In the genomic region with DNA sequence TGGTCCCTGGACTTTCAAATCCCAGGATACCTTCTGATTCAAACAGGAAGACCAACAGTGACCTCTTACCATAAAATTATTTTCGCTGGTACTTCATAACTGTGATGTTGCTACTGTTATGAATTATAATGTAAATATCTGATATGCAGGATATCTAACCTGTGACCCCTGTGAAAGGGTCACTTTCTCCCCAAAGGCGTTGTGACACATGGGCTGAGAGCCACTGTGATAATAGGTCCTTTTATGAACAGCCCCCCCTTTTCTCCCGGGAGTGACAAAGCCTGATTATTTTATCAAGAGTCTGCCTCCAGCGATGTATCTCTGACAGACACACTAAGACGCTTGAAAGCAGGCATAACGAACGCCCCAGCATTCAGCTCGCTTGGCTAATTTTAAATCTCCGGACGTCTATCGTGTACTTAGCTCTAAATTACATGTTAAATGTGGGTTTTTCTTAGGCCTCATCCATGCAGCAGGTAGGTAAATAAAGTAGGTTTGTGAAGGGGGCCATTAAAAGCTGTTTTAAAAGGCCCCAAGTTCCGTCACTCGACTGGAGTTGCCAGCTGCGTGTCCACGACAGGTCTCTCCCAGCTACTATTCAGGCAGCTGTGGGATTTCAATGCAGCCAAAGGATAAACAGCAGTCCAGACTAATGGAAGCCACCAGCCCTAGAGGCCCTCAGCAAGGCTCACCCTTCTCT, we compare ENCODE assay signal across 7 mouse cellular contexts. TPM values are rescaled to one million over a fixed set of nuclear protein-coding genes. Genes with fewer than 3 reads are reported as not detected.
A peak's percentile ranks its signal among the peaks of the same experiment; 100 is the strongest.
DNase-seq lines count a peak whose midpoint lies in the region; ATAC-seq lines count a peak whose summit lies in the region.

No protein-coding gene starts in this region.

- H3K27ac ChIP-seq in neural tube, embryonic 11.5 days (ENCODE audit: low read depth, low read length): peak overlapping the region; percentile 93
- no peak overlapping the region for H3K27ac ChIP-seq in liver, embryonic 13.5 days
- no peak overlapping the region for H3K27ac ChIP-seq in stomach, embryonic 16.5 days (ENCODE audit: low read length)

- H3K9me3 ChIP-seq in neural tube, embryonic 11.5 days (ENCODE audit: control insufficient read depth, low read length): no peaks in the 10 kb centered on the region
- H3K9me3 ChIP-seq in liver, embryonic 13.5 days (replicated peaks): no peaks in the 10 kb centered on the region
- H3K9me3 ChIP-seq in stomach, embryonic 16.5 days (replicated peaks; ENCODE audit: control insufficient read depth, low read length): no peaks in the 10 kb centered on the region

- no peaks in the 10 kb centered on the region for H3K36me3 ChIP-seq in neural tube, embryonic 11.5 days (ENCODE audit: control insufficient read depth, insufficient read depth, low read length)
- no peaks in the 10 kb centered on the region for H3K36me3 ChIP-seq in liver, embryonic 13.5 days
- H3K36me3 ChIP-seq in stomach, embryonic 16.5 days (ENCODE audit: control insufficient read depth, insufficient read depth, low read length): no peaks in the 10 kb centered on the region

- peak overlapping the region; percentile 42 for H3K9ac ChIP-seq in neural tube, embryonic 11.5 days (ENCODE audit: low read length)
- H3K9ac ChIP-seq in liver, embryonic 13.5 days: no peak overlapping the region
- H3K9ac ChIP-seq in stomach, embryonic 16.5 days (ENCODE audit: low read length): peak overlapping the region; percentile 14; the same call in 1 of the 2 replicates

- 0 out of 2 replicates have a peak overlapping the region, but pooled peaks have one; percentile 16 for H3K4me3 ChIP-seq in neural tube, embryonic 11.5 days (ENCODE audit: low read depth, low read length)
- H3K4me3 ChIP-seq in liver, embryonic 13.5 days (replicated peaks): 0 out of 2 replicates have a peak overlapping the region, but pooled peaks have one; percentile 12
- peak overlapping the region; percentile 33 for H3K4me3 ChIP-seq in stomach, embryonic 16.5 days (replicated peaks; ENCODE audit: low read length)

- 19% methylated on average over 15 of the region's 15 CpGs for WGBS in neural tube, embryonic 11.5 days
- 27% methylated on average over 15 of the region's 15 CpGs for WGBS in liver, embryonic 13.5 days (ENCODE audit: insufficient replicate concordance)
- WGBS in stomach, embryonic 16.5 days: 17% methylated on average over 15 of the region's 15 CpGs

- DNase-seq in neural tube, embryonic 11.5 days (ENCODE audit: low spot score): peak; percentile 64
- DNase-seq in neural tube, embryonic 10.5 days (ENCODE audit: extremely low spot score, low spot score): no peak
- DNase-seq in liver, embryonic 13.5 days: no peak
- no peak for DNase-seq in frontal cortex, postnatal 25 days (ENCODE audit: low spot score in 2 of 2)

- peaks cover 5% of the 10 kb centered on the region; the same call in 1 of the 2 replicates for H3K4me1 ChIP-seq in neural tube, embryonic 11.5 days (ENCODE audit: control insufficient read depth, insufficient read depth, low read length)
- H3K4me1 ChIP-seq in liver, embryonic 13.5 days (replicated peaks): no peaks in the 10 kb centered on the region
- 0 out of 2 replicates have a peak, but pooled peaks cover 7% of the 10 kb centered on the region for H3K4me1 ChIP-seq in stomach, embryonic 16.5 days (ENCODE audit: control insufficient read depth, insufficient read depth, low read length)

- ATAC-seq in neural tube, embryonic 11.5 days (ENCODE audit: insufficient read depth, low FRiP score, low TSS enrichment): peak; percentile 43
- ATAC-seq in granulocyte monocyte progenitor cell, adult 5-6 weeks (replicated peaks; ENCODE audit: poor library complexity, severe bottlenecking): peak; percentile 25; the same call in 1 of the 2 replicates
- ATAC-seq in liver, embryonic 13.5 days (ENCODE audit: low read depth): peak; percentile 41; the same call in 1 of the 2 replicates
- no peak for ATAC-seq in stomach, embryonic 16.5 days (ENCODE audit: insufficient read depth, low FRiP score)
- no peak for ATAC-seq in CD4-positive, CD25-positive, alpha-beta regulatory T cell, adult 4 months

- H3K4me2 ChIP-seq in neural tube, embryonic 11.5 days (ENCODE audit: low read depth): peak overlapping the region; percentile 34
- peak overlapping the region; percentile 52 for H3K4me2 ChIP-seq in liver, embryonic 13.5 days
- peak overlapping the region; percentile 49 for H3K4me2 ChIP-seq in stomach, embryonic 16.5 days (ENCODE audit: low read depth, low read length)

- no peaks in the 10 kb centered on the region for H3K27me3 ChIP-seq in neural tube, embryonic 11.5 days (ENCODE audit: control insufficient read depth, insufficient read depth, low read length)
- no peaks in the 10 kb centered on the region for H3K27me3 ChIP-seq in liver, embryonic 13.5 days
- H3K27me3 ChIP-seq in stomach, embryonic 16.5 days (ENCODE audit: control insufficient read depth, insufficient read depth, low read length): no peaks in the 10 kb centered on the region

RNA-seq across cellular contexts. Expression of gene Lrrc38, which starts 24.5 kb away (rescaled TPM):
- polyA plus RNA-seq in neural tube, embryonic 11.5 days (2014; fragmentation: Nextera tagmentation; extraction: Ambion mirVana): 0.48 and 1.1 TPM in 2 replicates
- total RNA-seq in granulocyte monocyte progenitor cell, adult 5-6 weeks (2014; fragmentation: Nextera tagmentation): not detected in 2 replicates
- total RNA-seq in granulocyte monocyte progenitor cell, adult 5-6 weeks (2017): not detected in 2 replicates
- not detected in 2 replicates for polyA plus RNA-seq in liver, embryonic 13.5 days (2015; fragmentation: Nextera tagmentation; extraction: Ambion mirVana)
- polyA plus RNA-seq in stomach, embryonic 16.5 days (2015; fragmentation: Nextera tagmentation; extraction: Ambion mirVana): 0.23 TPM in 1 of 2 replicates, not detected in the other
- not detected for polyA plus RNA-seq in CD4-positive, CD25-positive, alpha-beta regulatory T cell, adult 4 months (2017; shearing (Covaris generic))

RNA-seq across cellular contexts. Expression of gene Pdpn, which starts 25.7 kb away (rescaled TPM):
- 140 and 147 TPM in 2 replicates for polyA plus RNA-seq in neural tube, embryonic 11.5 days (2014; fragmentation: Nextera tagmentation; extraction: Ambion mirVana)
- not detected in 2 replicates for total RNA-seq in granulocyte monocyte progenitor cell, adult 5-6 weeks (2014; fragmentation: Nextera tagmentation)
- total RNA-seq in granulocyte monocyte progenitor cell, adult 5-6 weeks (2017): not detected in 2 replicates
- polyA plus RNA-seq in liver, embryonic 13.5 days (2015; fragmentation: Nextera tagmentation; extraction: Ambion mirVana): 1.4 and 1.6 TPM in 2 replicates
- 32.2 and 33.7 TPM in 2 replicates for polyA plus RNA-seq in stomach, embryonic 16.5 days (2015; fragmentation: Nextera tagmentation; extraction: Ambion mirVana)
- polyA plus RNA-seq in CD4-positive, CD25-positive, alpha-beta regulatory T cell, adult 4 months (2017; shearing (Covaris generic)): not detected

Comparison
In these comparisons a context has a peak if more than half of its experiments do, and no peak if none do; other contexts are left out.
1. ATAC-seq: peak in neural tube, embryonic 11.5 days (single experiment), granulocyte monocyte progenitor cell, adult 5-6 weeks (single experiment) and liver, embryonic 13.5 days (single experiment); none in stomach, embryonic 16.5 days (single experiment) and CD4-positive, CD25-positive, alpha-beta regulatory T cell, adult 4 months (single experiment).
2. RNA of gene Pdpn, which starts 25.7 kb away (polyA plus RNA-seq): 140 to 147 TPM in neural tube, embryonic 11.5 days and 32.2 to 33.7 TPM in stomach, embryonic 16.5 days; 1.4 to 1.6 TPM in liver, embryonic 13.5 days and not detected in CD4-positive, CD25-positive, alpha-beta regulatory T cell, adult 4 months; every median in the first group is over 10 times any median in the second.
3. Peak in every context shown above with its lines, with median percentiles within 50 percentile points of each other: H3K4me2 ChIP-seq and H3K4me3 ChIP-seq.